Mouse (Mus musculus) liver, embryonic 14.5 days (tissue): ENCODE data around the gene Cadm4.
"Not testable (repeated sequence)": the region's sequence is repeated elsewhere in the genome, so short reads cannot be mapped to it uniquely, and the experiment has no call there.

Experiments
- CTCF ChIP-seq: IDR thresholded peaks from 2 replicates; pipeline ENCODE4 v1.5.1; 2016; ENCODE audit warnings: antibody characterized with exemption, low read depth, control low read depth
- EP300 ChIP-seq: IDR thresholded peaks from 2 replicates; pipeline ENCODE4 v1.6.1; 2016; ENCODE audit warnings: antibody characterized with exemption, low read depth

DNA sequence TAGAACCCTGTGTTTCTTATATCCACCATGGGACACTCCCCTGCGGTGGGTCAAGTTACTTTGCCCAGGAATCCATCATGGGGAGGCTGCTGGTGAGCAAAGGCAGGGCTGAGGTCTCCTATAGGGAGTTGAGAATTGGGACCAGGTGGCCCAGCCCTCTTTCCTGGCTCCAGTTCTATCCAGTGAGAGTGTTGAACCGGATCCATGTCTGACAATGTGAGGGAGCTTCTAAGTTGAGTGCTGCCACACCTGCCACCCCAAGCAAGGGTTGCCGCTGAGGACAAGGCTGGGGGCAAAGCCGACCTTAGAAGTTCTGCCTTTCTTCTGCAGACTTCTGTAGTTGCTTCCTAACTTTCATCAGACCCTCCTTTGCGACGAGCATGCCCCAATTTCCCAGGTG lies 1.5 kb downstream of the Cadm4 start:
- not testable (repeated sequence) for TF ChIP-seq CTCF, EP300
